Mouse (Mus musculus): ENCODE data around the gene Npdc1.
"Not testable (repeated sequence)": the region's sequence is repeated elsewhere in the genome, so short reads cannot be mapped to it uniquely, and the experiment has no call there.

The Npdc1 gene

DNA sequence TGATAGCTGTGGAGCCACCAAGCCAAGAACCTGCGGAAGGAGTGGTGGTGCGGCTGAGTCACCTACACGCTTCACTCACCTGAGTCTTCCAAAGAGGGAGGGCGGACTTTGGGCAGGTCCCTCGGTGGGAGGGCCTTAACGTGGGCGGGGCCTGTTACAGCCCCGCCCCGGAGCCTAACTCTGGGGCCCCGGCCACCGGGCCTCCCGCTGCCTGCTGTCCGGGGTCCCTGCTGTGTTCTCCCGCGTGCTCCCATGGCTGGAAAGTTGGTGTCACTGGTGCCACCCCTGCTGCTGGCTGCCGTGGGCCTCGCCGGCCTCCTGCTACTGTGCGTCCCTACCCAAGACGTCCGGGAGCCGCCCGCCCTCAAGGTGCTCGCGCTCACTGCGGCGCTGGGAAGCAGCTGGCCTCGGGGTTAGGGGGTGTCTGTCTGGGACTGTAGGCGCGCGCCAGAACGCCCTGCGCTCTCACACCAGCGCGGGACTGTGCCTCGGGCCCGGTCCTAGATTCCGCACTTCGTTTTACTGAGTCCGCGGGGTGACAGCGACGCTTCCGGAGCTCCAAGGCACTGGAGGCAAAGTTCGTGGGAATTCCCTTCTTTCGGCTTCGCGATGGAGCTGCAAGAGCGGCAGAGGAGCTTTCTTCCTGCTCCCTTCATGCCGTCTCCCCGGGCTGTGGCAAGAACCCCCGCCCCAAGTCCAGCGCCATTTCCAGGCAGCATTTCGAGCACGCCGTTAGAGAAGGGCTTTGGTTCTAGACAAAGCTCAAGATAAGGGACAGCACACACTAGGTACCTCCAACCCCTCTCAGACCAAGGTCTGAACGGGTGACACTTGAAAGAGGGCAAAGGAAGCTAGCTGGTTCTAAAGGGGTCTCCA, 3.2 kb upstream of the Npdc1 start, which contains the start of gene Entpd2:
TSS of gene Entpd2 (plus strand) at position 154 of the 876 bp plus-strand sequence.
- peak; percentile 53 for DNase-seq

DNA sequence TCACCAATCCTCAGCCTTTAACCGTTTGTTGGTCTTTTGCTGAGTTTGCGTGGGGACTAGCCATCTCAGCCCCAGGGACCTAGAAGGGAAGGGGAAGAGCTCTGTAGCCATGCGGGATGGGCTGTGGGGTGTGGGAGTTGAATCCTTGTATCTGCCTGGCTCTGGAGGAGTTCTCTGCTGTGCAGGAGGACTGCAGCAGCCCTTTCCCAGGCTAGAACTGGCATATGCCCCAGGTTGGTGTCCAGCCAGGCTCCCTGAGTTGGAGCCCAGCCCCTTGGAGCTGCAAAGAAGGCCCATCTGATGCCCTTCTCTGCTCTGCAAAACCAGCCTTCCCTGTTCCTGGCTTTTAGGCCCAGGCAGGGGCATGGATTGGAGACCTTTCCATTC, 2.6 kb upstream of the Npdc1 start:
- no peak for DNase-seq

DNA sequence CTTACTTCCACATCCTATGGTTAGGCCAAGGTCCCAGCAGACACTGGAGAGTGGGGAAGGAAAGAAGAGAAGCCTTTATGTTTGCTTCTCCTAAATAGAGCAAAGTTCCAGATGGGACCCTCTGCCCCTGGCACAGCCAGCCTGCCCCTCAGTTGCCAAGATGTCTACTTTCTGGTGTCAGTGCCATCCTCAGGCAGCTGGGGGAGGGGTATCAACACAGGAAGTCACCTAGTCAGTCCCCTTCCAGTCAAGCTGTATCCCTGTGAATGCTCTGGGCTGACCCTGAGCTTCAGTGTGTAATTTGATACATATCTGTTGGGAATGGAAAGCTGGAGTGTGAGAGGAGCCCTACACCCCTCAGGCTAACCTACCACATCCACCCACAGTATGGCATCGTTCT, 2.1 kb upstream of the Npdc1 start:
- DNase-seq: no peak

DNA sequence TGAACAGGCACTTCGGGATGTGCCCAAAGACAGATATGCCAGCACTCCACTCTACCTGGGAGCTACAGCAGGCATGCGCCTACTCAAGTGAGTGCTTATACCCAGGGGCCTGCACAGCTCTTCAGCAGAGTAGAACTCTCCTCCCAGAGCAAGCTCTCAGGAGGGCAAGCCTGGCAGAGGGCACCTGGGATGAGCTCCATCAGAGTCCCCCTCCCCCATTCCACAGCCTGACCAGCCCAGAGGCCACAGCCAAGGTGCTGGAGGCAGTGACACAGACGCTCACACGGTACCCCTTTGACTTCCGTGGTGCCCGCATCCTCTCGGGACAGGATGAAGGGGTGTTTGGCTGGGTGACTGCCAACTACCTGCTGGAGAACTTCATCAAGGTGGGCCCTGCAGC, 1.1 kb upstream of the Npdc1 start:
- DNase-seq: no peak

DNA sequence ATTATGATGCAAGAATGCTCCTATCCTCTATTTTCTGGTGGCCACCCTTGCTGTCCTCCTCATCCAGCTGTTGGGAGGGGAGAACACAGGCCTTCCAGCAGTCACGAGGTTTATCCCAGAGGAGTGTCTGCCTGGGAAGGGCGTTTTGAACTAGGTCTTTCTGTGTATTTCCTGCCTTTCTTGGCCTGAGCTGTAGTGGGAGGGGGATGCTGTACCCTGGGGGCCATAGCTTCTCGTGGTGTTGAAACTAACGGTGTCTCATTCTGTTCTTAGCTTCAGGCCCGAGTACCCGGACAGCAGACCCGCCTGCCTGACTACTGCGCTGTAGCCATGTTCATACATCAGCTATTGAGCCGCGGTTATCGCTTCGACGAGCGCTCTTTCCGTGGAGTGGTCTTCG, 1.1 kb downstream of the Npdc1 start:
- no peak for DNase-seq

DNA sequence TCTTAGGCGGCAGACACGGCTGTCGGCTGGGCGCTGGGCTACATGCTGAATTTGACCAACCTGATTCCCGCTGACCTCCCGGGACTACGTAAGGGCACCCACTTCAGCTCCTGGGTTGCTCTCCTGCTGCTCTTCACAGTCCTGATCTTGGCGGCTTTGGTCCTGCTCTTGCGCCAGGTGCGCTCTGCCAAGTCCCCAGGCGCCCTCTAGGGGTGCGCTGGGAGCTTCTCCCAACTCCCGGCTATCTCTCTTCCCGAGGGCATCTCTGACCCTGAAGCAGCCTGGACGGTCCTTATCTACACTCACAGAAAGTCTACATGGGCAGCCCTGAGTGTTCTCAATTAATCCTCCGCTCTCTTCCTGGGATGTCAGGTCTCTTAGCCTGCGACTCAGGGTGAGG, 1.6 kb downstream of the Npdc1 start:
- peak; percentile 80 for DNase-seq

DNA sequence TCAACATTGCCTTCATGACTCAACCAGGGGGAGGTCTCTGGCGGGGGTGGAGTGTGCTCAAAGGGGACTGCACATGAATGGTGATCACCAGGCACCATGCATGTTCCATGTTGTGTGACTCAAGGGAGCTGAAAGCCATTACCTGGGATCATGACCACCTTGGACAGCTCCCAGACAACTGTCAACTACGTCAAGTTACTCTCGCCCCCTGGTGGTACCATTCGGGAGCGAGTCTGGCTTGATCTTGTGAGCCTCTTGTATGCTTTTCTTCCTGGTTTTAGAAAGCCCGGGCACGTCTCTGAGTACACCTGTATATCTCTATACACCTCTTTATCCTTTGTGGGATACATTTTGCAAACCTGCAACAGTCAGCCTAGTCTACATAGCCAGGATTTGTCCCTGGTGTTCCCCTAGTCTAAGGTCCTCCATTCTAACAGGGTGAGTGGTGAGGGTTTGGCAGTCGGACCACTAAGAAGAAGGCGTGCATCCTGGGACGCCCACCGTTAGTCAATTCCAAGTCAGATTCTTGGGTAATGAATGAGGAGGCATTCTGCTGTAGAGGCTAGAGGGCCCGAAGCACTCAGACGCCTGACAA, 3.3 kb downstream of the Npdc1 start:
- DNase-seq: peak; percentile 92

DNA sequence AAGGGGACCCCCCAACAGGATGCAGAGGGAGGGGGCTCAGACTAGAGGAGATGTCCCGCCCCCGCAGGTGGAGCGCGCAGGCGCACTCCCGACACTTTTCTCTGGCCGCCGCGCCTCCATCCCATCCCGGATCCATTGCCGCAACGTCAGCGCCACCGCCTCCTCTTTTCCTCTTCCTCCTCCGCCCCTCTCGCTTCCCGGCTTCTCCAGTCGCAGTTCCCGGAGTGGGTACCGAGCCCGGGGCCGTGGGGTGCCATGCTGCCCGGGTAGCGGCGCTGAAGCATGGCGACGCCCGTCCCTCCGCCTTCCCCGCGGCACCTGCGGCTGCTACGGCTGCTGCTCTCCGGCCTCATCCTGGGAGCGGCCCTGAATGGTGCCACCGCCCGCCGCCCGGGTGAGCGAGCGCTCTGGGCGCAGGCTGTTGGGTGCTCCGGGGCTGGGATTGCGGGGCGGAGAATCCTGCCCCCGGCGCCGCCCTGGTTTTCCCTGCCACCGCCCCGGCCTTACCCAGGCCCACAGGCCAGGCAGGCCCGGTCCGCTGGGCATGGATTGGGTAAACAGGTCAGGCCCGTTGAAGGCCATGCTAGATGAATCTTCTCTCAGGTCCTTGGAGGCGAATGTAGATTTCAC, 3.9 kb downstream of the Npdc1 start:
- DNase-seq: peak; percentile 83

DNA sequence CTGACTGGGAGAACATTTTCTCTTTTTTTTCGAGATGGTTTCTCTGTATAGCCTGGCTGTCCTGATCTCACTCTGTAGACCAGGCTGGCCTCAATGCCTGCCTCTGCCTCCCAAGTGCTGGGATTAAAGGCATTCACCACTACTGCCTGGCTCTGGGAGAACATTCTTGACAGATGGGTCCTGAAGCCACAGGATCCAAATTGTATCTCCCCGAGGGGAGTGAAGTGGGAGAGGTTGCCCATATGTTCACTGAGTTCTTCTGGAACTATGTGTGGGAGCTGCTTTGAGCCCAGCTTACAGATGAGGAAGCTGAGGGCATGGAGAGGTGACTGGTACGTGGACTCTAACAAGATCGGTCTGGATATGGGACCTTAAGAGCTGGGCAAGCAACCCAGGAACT, 4.8 kb downstream of the Npdc1 start:
- DNase-seq: no peak

DNA sequence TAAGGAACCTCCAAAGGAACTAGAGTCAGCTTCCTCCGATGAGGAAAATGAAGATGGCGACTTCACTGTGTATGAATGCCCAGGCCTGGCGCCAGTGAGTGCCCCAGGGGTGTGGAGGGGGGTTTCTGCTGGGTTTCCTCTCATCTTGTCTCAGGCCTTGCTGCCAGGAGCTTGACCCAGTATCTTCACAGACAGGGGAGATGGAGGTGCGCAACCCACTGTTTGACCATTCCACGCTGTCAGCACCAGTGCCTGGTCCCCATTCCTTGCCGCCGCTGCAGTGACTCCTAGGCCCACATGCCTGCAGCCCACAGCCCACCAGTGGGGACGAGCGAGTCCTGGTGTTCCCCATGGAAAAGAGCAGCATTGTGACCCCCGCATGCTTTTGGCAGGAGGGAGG, 9.8 kb downstream of the Npdc1 start:
- DNase-seq: no peak

DNA sequence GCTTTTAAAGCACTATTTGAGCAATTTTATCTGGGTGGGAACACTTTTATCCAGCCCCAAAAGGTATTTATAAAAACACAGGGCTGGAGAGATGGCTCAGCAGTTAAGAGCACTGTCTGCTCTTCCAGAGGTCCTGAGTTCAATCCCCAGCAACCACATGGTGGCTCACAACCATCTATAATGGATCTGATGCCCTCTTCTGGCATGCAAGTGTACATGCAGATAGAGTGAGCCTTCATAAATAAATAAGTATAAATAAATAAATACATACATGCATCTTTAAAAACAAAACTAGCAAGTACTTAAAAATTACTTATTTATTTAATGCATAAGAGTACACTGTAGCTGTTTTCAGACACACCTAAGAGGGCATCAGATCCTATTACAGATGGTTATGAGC, 14.3 kb downstream of the Npdc1 start:
- not testable (repeated sequence) for DNase-seq

DNA sequence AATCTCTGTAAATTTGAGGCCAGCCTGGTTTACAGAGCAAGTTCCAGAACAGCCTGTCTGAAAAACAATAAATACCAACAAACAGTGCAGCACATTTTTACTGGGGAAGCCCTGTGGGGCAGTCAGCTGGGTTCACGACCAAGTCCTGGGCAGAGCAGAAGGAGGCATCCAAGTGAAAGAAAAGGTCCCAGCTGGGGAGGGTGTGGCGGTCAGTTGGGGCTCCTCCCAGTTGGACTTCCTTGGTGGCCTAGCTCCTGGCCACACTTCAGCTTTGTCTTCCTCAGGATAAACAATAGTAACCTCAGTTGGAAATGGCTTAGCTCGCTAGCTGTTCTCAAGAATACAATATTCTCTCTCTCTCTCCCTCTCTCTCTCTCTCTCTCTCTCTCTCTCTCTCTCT, 18.3 kb downstream of the Npdc1 start:
- DNase-seq: peak; percentile 44

DNA sequence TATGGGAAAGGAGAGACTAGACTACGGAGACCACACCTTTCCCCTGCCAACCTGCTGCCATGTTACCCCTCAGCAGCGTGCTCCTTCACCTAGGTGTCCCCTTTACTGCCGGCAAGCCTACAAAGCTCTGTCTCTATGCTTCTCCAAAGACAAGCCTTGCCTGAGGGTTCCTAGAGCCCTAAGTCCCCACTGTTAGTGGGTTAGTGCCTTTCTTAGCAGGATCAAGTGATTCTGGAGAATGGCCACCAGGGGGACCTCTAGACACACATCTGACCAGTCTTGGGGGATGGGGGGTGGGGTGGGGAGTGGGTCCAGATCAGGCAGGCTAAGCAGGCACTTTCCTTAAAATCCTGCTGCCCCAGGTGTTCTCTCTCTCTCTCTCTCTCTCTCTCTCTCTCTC, 22.7 kb downstream of the Npdc1 start:
- peak; percentile 65 for DNase-seq

DNA sequence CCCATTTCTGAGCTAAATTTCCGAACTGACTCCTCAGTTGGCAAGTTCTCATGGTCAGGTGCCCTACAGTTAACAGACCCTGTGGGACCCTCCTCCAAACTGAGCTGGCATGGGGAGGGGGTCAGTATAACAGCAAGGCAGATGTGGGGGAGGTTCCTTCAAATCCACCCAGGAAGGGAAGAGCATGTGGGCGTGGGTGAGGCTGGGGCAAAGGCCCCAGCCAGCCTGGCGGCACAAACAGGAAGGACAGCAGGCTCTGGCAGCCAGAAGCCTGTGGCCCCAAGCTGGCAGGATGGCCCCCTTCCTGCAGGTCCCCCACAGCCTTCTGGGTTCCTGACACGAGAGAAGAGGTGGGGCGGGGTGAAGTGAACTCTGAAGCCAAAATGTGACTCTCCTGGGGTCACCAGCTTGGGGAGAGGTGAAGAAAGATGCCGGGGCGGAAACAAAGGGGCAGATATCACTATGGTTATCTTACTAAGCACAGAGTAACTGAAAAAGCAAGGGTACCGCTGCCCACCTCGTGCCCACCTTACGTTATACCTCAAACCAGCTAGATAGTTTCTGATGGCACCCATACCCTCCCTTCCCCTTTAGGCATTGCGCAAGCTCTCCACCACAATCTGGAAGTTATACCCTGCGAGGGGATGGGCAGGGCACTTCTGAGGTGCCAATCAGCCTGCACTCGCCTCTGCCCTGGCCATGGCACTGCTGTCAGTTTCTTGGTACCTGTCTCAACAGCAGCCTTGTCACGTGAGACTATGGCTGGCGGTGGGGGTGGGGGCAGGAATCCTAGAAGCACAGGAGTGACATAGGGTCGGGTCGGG, 23.6 kb downstream of the Npdc1 start, which contains the start of gene Fut7:
TSS of gene Fut7 (plus strand) at position 681 of the 824 bp plus-strand sequence.
- DNase-seq: peak; percentile 68

DNA sequence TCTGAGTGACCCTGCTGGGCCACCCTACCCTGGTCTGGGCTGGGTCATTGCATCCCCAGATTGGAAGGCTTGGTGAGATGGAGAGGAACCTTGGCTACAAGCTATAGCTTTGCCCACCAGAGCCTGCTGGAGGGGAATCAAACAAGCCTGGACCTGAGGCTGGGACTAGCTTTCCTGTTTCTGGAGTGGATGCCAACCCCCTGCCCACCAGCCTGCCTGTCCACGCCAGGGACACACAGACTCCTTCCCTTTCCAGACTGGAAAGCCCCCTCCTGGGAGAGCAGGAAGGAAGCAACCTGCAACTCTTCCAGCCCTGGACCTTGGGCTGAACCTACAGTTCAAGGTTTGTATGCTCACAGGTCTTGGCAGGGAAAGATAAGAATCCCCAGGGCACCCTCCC, 24.5 kb downstream of the Npdc1 start:
- no peak for DNase-seq

DNA sequence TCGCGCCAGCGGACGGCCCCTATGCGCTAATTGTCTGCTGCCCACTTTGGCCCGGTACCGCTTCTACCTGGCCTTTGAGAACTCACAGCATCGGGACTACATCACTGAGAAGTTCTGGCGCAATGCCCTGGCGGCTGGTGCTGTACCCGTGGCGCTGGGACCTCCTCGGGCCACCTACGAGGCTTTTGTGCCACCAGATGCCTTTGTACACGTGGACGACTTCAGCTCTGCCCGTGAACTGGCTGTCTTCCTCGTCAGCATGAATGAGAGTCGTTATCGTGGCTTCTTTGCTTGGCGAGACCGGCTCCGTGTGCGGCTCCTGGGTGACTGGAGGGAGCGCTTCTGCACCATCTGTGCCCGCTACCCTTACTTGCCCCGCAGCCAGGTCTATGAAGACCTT, 26.3 kb downstream of the Npdc1 start:
- DNase-seq: no peak

DNA sequence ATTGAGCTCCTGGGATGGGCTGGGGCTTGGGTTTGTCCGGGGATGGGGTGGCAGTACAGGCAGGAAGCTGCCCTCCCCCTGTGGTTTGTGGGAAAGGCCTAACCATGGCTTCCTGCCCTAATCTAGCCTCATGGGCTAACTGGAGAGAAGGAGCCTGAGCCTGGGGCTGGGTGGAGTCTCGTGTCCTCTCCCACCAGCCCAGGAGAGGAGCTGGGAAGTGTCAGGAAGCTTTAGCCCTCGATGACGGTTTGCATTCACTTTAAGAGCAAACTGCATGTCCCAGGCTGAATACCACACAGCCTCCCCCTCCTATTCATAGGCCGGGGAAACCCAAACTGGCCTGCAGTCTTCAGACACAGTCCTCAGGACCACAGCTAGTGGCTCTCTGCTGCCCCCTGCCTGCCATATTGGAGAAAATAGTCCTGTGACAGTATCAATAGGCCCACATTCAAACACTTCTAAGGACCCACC, 27.6 kb downstream of the Npdc1 start:
- DNase-seq: peak; percentile 84

DNA sequence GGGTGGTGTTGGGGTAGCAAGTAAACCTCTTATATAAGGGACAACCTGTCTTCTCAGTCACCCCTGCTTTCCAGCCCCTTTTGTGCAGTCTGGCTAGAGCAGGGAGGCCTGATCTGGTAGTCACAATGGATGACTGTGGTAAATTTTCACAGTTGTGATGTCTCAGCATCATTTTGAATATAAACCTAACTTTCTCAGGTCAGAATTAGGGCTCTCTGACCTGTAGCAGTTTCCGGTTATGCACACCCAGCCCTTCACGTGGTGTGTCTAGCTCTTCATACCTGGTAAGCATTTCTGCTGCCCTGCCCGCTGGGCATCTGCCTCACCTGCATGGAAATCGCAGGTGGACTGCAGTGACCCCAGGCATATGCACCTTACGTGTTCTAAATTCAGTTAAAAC, 28.1 kb downstream of the Npdc1 start:
- DNase-seq: no peak

DNA sequence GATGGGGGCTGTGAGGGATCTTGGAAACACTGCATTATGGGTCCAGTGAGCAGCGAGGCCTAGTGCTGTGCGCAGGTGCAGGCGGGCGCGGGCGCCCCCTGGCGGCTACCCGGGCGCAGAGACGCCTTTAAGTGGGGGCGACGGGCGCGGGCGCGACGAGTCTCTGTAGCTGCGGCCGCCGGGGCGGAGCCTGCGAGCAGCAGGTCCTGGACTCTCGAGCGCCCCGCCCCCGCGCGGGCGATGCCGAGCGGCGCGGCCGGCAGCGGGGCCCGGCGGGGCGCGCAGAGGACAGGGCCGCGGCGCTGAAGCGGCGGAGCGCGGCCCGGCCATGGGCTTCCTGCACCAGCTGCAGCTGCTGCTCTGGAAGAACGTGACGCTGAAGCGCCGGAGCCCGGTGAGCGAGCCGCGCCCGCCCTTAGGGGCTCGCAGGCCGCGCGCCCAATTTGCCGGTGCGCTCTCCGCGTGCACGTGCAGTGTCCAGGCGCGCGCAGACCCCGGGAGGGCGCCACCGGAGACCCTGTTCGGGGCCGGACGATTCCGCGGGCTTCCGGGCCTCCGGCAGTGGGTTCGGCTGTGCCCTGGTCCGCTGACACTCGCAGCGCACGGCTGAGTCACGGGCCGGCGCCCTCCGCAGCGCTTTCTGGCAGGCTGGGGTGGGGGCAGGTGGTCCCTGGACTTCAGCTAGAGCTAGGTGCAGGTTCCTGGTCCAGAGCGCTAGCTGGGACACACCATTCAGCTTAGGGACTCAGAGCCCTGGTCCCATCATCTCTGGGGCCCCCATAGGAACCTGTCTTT, 29.5 kb downstream of the Npdc1 start, which contains the start of gene Abca2:
TSS of gene Abca2 (plus strand) at position 262 of the 795 bp plus-strand sequence.
- DNase-seq: peak; percentile 96

DNA sequence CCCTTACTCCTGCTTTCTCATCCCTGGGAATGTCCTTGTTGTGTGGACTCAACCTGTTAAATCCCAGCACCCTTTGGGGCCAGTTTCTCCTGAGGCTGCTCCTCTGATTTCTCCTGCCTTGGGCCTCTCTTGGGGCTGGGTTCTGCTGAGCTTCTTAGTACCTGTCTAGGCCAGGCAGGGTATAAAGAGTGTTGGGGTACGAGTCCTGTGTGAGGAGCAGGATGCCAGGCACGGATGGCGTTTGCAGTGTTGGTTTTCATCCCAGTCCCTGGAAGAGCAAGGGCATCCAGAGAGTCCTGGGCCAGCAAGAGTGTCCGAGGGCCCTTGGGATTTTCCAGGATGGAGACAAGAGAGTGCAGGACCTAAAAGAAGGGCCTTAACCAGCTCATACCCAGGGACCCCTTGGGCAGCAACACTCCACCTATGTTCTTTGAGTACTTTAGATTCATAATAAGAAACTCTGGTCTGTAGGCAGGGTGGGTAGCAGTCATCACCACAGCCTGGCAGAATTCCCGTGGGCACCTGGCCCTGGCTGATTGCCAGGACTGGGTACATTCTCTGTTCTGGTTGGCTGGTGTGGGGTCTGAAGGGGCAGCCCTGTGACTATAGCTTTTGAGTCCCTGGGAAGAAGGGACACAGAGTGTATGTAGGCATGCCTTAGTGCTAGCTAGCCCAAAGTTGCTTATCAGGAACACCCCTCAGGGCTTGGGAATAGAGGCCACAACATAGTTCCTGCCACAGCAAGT, 30.5 kb downstream of the Npdc1 start:
- peak; percentile 11 for DNase-seq

All from lung, postnatal 36 days (tissue).